Mouse (Mus musculus): ENCODE measurements at regions not wholly inside any gene's neighbourhood (a gene's known extent, or its start where the extent isn't known, plus 50 kb on each side); places are given as distances from the start of the nearest gene placed in this dataset.
A peak's percentile ranks its signal among the peaks of the same experiment; 100 is the strongest.

DNA sequence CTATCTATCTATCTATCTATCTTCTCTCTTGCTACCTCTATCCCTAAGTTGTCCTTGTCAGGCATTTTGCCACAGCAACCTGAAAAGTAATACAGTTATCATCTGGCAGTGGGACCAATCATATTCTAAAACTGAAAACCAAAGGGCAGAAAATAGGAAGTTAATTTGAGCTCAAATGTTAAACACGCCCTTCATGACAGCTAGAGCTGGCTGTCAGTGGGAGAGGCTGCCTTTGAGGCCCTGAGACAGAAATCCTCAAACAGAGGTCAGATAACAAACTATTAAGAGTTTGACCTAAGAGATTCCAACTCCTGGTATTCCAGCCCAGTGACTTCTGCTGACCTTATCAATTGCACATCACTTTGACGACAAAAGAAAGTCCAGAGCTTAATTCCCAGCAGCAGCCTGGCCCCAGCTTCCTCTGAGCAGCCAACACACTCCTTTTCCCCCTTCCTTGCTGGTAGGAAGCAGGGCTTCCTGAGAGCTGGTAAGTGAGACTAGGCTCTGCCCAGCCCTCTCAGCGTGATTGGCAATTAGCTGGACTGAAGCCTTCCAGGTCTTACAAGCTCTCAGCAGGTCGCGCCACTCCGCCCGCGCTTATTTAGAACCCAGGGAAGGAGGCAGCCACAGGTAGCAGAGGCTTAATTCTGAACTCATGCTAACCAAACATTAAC lies 250.0 kb downstream of the Sec61b start:
- DNase-seq (ENCODE audit: low spot score) = no peak

DNA sequence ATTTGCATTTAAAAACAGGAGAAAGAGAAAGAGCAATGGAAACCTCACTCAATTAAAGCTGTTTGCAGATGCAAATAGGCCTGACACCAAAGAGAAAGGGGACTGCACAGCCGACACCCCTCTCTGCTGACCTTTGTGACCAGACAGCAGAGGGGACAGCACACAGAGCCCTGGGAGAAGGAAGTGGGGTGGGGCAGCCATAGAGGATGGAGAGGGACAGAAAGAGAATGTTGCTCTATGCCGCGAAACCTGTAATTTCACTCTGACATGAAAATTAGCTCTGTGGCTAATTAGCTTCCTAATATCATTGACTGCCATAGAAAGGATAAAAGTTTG lies 250.5 kb downstream of the Sec61b start:
- DNase-seq (ENCODE audit: low spot score) = no peak

DNA sequence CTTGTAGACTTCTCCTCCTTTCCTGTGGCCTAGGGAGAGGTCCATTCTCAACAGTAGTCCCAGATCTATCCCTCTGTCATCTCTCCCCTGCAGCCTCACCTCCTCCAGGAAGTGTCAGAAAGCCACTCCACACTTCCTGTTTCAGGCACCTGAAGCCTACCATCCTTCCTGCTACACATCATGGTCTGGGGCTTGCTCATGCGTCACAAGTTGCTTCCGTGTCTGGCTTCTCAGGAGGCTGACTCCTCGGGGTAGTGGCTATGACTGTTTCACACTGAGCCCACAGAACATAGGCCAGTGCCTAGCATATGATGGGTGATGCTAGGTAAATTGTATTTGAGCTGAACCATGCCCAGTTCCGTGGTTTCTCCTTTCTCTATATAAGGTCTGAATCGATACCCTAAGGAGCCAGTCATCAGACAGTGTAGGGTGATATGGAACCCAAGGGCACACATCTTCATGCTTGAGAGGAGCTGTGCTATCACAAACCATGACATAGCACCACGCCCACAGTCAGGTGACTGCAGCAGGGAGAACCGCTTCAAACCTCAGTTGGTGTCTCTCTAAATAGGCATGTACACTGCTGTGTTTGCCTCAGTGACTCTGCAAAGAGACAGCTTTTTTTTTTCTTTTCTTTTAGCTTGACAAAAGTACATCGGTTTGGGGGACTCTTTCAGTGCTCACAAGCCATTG lies 272.2 kb downstream of the Sec61b start:
- peak; percentile 55 for DNase-seq (ENCODE audit: low spot score)

DNA sequence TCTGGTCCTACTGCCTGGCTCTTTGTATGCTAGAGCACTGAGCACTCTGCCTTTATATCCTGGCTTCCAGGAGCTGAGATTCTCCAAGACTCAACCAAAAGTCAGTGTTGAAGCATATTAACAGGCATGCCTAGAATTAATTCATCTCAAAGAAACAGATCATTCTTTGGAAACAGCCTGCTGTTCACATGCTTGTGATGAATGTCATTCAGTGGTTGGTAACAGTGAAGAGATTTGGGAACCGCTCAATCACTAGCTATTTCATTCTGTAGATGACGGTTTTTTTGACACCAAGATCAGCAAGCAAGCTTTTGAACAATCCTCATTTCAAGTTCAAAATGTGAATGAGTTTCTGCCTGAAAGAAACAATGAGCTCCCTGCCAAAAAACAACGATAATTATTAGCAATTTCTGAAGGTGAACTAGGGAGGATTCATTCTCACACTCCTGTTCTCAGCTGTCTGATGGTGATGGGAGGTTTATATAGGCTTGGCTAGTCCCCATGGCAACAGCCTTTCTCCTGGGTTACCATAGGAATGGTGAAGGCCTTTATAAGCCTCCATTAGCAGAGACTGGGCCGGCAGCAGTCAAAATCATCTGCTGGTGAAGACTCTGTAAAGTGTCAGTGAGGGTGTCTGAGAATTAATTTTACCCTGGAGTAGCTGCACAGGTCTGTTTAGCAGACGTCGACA lies 272.6 kb upstream of the Nr4a3 start:
- no peak for DNase-seq (ENCODE audit: low spot score)

DNA sequence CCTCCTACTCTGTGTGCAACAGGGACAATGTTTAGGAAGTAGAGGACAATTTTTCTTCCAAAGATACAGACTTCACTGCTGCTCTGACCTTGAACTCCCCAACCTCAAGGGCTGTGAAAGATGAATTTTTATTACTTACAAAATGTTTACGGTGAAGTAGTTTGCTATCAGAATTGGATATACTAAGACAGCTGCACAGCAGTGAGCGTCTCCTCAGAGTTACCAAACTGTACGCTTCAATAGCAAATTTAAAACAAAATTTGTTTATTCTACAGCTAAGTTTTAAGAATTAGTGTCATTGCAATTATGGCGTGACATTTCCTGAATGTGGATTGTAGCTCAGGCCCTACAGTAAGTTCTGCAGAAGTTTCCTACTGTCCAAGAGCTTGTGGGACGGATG lies 270.3 kb upstream of the Nr4a3 start:
- DNase-seq (ENCODE audit: low spot score) = no peak

DNA sequence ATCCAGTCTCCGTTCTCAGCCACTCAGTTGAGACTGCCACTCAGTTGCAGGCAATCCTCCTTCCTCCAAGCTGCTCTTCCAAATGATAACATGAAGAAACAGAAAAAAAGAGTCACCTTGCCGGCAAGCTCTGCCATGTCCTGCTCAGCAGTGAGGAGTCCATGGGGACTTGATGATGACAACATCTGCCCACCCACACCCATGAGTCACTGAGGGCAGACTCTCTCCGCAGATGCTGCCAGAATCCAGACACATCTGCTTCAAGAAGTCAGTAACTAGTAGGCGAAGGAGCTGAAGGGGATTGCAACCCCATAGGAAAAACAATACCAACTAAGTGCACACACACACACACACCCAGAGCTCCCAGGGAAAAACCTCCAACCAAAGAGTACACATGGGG lies 263.9 kb upstream of the Nr4a3 start:
- no peak for DNase-seq (ENCODE audit: low spot score)

DNA sequence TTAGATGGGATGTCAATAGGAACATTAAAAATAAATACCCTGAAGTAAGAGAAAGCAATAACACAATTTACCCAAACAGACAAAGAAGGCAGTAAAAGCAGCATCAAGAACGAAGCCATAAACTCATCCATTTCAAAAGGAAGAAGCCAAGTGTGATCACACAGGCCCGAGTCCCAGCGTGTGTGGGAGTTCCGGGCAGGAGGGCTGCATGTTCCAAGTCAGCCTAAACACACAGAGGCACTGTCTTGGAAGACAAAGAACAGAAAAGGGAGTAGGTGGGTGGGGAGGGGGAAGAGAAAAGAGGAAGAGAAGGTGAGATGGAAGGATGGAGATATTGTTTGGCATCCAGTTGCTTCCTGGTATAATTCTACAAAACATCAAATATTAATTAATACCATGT lies 248.0 kb upstream of the Nr4a3 start:
- DNase-seq (ENCODE audit: low spot score) = no peak

DNA sequence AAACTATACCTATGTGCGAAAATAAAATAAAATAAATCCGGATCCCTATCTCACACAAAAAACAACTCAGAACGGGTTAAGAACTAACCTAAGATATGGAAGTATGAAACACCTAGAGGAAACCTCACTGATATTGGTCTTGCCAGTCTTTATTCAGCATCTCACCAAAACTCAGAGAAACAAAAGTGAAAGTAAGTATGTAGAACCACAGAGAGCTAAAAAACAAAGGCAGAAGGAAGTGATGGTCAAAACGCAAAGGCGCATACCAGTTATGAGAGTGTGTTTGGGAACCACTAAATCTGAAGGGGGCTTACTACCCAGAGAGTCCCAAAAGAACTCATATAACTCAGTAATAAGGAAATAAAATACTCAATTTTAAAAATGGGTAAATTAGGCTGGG lies 245.8 kb upstream of the Nr4a3 start:
- DNase-seq (ENCODE audit: low spot score) = peak; percentile 50

DNA sequence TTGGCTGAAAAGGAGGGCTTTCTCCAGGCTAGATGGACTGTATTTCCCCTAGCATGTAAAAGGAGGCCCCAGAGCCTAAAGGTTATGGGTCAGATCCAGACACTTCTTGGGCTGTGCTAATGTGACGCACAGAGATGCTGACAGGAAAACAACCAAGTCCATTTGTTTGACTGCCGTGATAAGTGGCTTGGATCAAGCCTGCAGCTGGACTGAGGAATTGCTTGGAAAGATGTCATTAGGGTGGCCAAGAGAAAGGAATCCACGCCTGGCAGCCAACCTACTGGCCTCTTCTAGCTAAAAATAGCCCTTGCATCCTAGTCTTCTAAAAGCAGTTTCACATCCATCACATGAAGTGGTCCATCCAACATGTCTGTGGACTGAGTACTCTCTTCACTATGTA lies 241.8 kb upstream of the Nr4a3 start:
- DNase-seq (ENCODE audit: low spot score) = no peak

DNA sequence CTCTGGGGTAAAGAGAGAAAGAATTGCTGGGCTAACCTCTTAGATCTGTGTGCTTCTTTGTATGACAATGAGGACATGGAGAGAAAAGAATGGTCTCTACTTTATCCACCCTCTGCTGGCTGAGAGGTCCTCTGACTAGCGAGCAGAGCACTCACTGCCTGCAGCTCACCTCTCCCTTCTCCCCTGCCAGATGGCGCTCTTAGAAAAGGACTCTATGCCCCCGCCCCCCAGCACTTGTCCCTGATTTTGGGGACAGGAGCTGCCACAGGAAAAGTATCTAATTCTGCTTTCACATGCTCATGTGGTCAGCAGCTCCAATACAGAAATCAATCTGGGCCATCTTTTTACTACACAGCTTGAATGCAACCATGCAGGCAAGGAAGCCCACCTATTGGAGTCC lies 237.1 kb upstream of the Nr4a3 start:
- no peak for DNase-seq (ENCODE audit: low spot score)

DNA sequence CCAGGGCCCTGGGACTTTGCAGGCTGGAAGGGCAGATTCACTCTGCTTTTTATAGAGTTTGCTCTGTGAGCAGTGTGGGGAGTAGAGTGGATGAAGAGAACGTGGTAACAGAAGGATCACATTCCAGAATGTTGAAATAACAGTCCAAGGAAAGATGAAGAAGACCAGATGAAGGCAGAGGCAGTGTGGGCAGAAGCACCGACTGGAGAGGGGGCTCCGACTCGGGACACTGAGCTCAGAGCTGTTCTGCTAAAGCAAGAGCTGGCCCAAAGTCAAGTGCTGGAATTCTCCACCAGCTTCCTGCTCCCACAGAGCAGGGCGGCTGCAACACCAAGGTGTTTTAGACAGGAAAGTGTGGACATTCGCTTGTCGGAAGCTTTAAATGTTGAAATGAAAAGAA lies 230.9 kb upstream of the Nr4a3 start:
- no peak for DNase-seq (ENCODE audit: low spot score)

DNA sequence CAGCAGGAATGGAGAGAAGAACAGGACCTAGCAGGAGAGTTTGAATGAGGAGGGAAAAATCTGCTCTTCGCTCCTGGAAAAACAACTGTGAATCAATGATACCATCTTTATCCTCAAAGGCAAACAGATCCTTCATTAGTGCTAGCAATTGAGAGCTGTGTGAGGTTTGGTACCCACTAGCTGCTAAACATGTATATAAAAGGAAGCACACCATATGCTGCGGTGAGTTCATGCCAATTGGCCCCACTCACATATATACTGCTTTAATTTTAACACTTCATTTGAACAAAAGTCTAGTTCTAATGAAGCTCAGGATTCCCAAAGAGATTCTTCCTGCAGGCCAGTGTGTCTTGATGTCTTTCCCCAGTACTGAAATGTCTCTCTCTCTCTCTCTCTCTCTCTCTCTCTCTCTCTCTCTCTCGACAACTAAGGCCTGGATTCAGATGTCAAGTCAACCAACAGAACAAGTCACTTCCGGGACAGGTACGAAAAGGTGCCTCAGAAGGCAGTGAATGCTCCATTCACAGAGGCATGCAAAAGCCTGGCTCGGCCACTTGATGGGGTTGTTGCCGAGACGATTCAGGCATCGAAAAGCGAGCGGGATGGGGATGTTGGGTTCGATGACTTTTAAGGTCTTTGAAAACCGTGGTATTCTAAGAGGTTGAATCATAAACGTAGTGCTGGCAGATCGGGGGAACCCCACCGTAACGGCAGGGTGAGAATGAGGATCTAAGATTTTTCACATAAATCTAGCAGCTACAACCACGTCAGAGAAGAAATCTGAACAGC lies 226.4 kb upstream of the Nr4a3 start:
- DNase-seq (ENCODE audit: low spot score) = no peak

DNA sequence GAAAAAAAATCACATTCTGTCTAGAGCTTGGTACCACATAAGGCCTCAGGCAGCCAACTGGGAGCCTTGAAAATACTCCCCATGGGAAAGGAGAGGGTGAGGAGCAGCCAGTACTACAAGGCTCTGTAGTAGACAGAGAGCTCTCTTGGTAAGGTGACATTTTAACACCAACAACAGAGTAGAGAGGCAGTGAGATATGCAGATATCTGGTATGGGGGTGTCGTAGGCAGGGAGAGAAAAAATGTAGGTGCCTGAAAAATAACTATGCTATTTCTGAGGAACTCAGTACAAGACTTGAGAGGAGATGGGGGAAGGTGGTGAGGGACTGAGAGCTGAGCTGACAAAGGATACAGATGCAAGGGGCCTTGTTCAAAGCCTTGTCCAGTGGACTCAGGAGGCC lies 224.4 kb upstream of the Nr4a3 start:
- no peak for DNase-seq (ENCODE audit: low spot score)

DNA sequence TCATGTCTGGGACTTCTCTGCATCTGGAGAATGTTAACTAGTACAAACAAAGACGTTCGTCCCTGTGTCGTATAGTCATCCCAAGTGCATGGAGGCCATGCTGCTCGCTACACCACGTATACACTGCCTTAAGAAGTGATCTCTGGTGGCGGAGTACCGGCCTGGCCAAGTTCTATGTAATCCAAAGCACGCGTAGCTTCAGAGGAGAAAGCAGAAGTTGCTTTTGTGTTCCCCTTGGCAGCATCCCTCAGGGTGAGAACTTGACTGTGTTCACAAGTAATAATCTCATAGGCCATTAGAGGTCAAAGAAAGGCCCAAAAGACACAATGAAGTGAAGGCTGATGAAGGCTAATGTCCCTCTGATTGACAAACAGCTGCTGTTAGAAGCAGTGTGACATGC lies 221.7 kb upstream of the Nr4a3 start:
- DNase-seq (ENCODE audit: low spot score) = no peak

DNA sequence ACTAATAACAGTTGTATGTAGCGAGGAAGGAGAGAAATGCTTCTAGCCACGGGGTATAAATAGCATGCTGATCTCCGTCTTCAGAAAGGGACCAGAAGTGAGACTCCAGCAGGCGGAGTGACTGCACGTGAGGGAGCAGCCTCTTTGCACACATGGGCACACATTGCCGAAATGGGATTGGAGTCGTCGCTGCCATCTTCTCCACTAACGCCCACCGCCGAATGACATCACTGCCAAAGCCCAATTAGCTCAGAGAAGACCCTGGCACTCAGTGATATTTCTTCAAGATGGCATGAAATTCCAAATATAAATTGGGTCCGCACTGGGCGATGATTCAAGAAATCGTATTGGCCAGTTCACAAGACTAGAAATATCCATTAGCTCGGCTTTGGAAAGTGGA lies 220.9 kb upstream of the Nr4a3 start:
- DNase-seq (ENCODE audit: low spot score) = no peak

DNA sequence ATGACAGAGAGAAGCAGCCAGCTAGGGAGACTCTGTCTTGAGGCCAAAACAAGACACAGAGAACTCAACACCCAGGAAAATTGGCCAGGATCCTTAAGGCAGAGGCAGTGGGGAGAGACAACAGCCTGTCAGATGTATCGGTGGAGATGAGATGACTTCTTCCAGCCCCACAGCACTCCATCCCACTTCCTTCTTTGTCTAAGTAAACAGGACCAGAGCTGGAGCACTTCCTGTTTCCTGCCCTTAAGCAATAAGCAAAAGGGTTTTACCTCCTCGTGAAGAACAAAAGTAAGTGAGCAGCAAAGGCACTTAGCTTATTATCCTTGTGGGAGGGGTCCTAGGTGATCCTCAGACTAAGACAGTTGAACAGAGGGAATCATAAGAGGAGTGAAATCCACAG lies 212.0 kb upstream of the Nr4a3 start:
- no peak for DNase-seq (ENCODE audit: low spot score)

DNA sequence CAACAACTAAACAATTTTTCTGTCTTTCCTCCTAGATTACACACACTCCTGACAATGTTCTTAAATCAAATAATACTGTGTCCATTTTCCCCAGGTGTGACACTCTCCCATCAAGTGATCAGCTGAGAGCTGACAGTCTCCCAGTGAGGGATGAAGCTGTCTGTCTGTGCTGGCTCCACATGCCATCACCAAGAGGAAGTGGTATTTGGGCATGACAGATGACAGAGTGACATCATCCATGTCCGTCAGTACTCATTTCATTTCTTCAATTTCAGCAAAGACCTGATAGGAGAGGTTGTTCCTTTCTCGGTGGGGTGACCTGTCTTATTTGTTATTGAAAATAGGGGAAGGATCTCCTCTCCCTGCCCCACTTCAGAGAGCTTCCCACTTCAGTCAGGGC lies 206.5 kb upstream of the Nr4a3 start:
- DNase-seq (ENCODE audit: low spot score) = no peak

DNA sequence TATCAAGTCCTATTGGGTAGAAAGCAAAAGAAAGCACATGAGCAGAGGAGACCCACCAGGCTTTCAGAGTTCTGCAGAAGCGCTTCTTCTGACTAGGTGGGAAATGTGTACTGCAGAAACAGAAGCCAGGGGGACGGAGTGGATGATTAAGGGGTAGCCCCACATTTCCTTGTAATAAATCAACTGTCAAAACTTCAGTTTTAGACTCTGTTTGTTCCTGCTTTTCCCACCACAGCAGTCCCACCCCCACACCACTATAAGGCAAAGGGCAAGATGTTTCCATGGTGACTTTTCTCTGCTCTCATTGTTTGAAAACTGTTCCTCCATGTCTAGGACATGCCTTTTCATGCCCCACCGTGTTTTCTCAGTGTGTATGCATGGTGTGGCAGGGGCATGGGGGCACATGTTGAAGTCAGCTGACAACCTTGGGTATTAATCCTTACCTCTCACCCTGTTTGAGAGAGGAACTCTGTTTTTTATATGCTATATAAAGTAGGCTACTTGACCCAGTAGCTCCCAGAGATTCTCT lies 202.8 kb upstream of the Nr4a3 start:
- DNase-seq (ENCODE audit: low spot score) = no peak

DNA sequence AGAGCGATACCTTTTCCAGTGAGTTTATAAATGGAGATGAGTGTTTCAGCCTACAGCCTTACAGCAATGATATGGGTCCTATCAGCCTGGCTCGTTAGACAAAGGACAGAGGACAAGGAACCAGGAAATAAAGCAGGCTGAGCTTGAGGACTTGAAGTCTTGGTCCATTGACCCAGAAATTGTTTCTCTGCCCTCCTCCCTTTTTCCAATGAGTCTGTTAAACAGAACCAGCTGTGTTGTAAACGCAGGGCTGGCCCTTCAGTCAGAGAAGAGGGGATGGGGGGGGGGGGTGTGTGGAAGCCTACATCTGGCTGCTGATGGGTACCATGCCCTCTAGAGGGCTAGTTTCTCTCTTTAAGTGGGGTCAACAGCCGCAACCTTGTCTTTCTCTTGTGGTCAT lies 199.7 kb upstream of the Nr4a3 start:
- no peak for DNase-seq (ENCODE audit: low spot score)

DNA sequence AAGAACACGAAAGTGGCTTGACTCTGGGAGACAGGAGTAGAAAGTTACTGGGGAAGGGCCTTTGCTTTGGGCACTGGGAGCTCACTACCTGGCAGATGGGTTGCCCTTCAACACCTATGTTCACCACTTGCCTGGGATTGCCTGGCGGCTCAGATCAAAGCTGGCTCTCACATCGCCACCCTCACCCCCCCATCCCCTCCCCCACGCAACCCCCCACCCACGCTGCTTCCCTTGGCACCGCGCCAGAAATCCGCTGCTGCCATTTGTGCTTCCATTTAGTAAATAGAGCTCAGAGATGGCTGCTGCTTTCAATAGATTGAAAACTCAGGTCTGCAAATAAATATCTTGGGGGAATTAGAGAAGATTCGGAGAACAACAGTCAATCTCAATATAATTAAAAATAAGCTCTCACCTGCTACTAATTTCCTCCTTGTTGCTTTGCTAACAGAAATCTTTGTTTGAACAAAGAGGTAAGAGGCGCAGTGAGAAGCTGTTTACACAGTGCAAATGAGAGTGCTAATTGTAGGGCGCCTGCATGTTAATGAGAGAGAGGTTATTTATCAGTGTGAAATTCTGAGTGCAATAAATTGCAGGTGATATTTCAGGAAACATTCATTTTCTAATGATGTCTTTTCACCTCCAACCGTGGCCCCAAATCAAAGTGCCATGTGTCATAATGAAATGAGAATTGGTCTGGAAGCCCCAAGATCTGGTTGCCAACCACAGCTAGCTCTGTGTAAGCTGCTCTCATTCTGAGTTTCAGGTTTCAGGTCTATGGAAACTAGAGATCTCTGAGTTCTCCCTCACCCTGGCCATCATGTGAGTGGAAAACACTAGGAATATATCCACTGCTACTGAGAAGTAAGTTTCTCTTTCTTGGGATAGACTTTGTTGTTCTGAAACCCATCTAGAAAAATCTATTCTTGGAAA lies 198.3 kb upstream of the Nr4a3 start:
- no peak for DNase-seq (ENCODE audit: low spot score)

DNA sequence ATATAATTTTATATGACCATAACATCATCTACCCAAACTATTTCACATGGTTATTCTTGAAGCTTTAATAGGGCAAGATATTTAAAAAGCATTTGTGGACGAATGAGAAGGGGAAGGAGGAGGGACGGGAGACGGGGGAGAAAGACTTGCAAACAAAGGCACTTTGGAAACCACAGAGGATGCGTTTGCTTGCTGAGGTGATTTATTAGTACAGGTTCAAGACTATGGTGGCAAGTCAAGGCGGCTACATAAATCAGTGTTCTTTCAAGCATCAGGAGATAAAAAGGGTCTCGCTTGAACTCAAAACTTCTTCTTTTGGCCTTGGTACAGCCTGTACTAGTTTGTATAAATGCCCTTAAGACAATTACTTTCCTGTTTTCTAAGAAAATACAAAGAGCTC lies 183.8 kb upstream of the Nr4a3 start:
- no peak for DNase-seq (ENCODE audit: low spot score)

Data from T-cell, adult 2 months (primary cell).